Mouse (Mus musculus) brain, embryonic 14.5 days (tissue): ENCODE results near the gene Stra6.

Source experiments
- CTCF ChIP-seq: fragments of 200-500 bp; IDR thresholded peaks from 2 replicates; pipeline ENCODE4 v1.5.1; 2012; ENCODE audit warnings: inconsistent platforms, mild to moderate bottlenecking, moderate library complexity, borderline replicate concordance; ENCODE audit not compliant: insufficient read depth, insufficient read length; ENCODE audit errors: extremely low read depth
- POLR2A ChIP-seq: fragments of 200-500 bp; IDR thresholded peaks from 2 replicates; pipeline ENCODE4 v1.6.1; 2012; ENCODE audit warnings: mild to moderate bottlenecking, inconsistent platforms, borderline replicate concordance; ENCODE audit not compliant: poor library complexity, insufficient read depth, insufficient read length, severe bottlenecking; ENCODE audit errors: extremely low read depth

DNA sequence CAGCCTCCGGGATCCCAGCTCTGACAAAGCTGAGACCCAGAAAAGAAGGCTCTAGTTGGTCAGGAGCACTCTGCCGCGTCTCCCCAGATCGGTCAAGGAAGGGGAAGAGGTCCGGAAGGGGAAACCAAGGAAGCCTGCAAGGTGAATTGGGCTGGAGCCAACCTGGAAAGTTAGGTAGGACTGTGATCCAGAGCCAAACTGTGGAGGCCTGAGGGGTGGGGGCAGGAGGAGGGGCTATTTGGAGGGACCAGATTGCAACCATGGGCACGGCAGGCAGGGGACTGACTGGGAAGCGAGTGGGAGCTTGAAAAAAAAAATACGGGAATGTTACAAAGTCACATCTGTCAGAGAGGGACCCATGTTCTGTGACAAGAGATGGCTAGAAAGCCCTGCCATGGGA, 65.9 kb downstream of the Stra6 start:
- TF ChIP-seq CTCF (no peak), POLR2A (no peak)
